Mouse (Mus musculus) limb, embryonic 15.5 days (tissue): ENCODE measurements around the gene Fxyd1. TPM values are rescaled to one million over a fixed set of nuclear protein-coding genes. Genes with fewer than 3 reads are reported as not detected.
A peak's percentile ranks its signal among the peaks of the same experiment; 100 is the strongest.

Experiments used
- ATAC-seq: fragments of 200-750 bp; cut with Nextera tagmentation; 2 replicates; pipeline ENCODE4 v1.8.0; 2017; ENCODE audit warnings: low read depth, moderate TSS enrichment; ENCODE audit not compliant: insufficient number of reproducible peaks, low FRiP score, low TSS enrichment
- H3K27ac ChIP-seq: fragments of 300-500 bp; sonication (generic); 2 replicates; pipeline ENCODE4 v1.5.1; 2015; ENCODE audit warnings: moderate library complexity, mild to moderate bottlenecking, inconsistent platforms
- H3K27me3 ChIP-seq: fragments of 300-500 bp; sonication (generic); 2 replicates; pipeline ENCODE4 v1.6.1; 2015; ENCODE audit warnings: inconsistent platforms
- H3K36me3 ChIP-seq: fragments of 300-500 bp; sonication (generic); 2 replicates; pipeline ENCODE4 v1.6.1; 2015; ENCODE audit warnings: inconsistent platforms
- H3K4me1 ChIP-seq: fragments of 300-500 bp; sonication (generic); 2 replicates; pipeline ENCODE4 v1.6.1; 2015; ENCODE audit warnings: inconsistent platforms
- H3K4me2 ChIP-seq: fragments of 300-500 bp; sonication (generic); 2 replicates; pipeline ENCODE4 v1.6.1; 2015; ENCODE audit warnings: mild to moderate bottlenecking, inconsistent platforms
- H3K4me3 ChIP-seq: fragments of 300-500 bp; sonication (generic); 2 replicates; pipeline ENCODE4 v1.5.1; 2015; ENCODE audit warnings: mild to moderate bottlenecking, inconsistent platforms
- H3K9ac ChIP-seq: fragments of 300-500 bp; sonication (generic); 2 replicates; pipeline ENCODE4 v1.6.1; 2015; ENCODE audit warnings: inconsistent platforms
- H3K9me3 ChIP-seq: fragments of 300-500 bp; sonication (generic); 2 replicates; pipeline ENCODE4 v1.6.1; 2016; ENCODE audit warnings: inconsistent platforms
- WGBS: fragments of 180-500 bp; shearing (Covaris S2); methylation state at CpG from one replicate; pipeline ENCODE4 v1.1.7; 2015; 5-methylcytosine and 5-hydroxymethylcytosine counted together
- polyA plus RNA-seq: library from polyadenylated mRNA; unstranded; fragments of >200 nt; fragmentation: Nextera tagmentation; extraction: Ambion mirVana; gene quantifications from 2 replicates; pipeline ENCODE4 v1.2.1, GENCODE M21; 2015

Gene Fxyd1
- polyA plus RNA-seq: 107 and 155 TPM in 2 replicates

DNA sequence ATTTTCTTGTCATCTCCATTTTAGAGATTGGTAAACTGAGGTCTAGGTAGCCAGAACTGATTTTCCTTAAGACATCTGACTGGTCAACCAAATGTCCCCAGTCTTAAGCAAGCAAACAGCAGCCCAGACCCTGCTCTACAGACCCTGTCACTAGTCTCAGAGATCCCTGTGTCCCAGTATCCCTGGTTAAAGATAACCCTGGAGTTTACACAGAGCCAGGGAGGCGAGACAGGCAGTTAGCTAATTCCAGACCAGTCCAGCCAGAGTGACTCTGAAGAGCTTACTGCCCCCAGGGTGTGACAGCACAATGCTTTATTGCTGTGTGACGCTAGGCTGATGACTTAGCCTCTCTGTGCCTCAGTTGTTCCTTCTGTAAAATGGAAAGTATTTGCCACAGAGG is at the start of gene Fxyd1:
Gene Fxyd1 (minus strand): TSS at position 129 of the 400 bp plus-strand sequence.
- Histone ChIP-seq H3K9me3 (no peaks in the 10 kb centered on the region), H3K27me3 (peaks cover 25% of the 10 kb centered on the region), H3K4me2 (no peak within 1 kb of the TSS), H3K9ac (no peak within 1 kb of the TSS), H3K4me1 (peaks cover 46% of the 10 kb centered on the region), H3K36me3 (no peaks in the 10 kb centered on the region), H3K4me3 (no peak within 1 kb of the TSS), H3K27ac (no peak within 1 kb of the TSS)
- WGBS: 62% methylated on average over 2 of the region's 2 CpGs
- ATAC-seq: no peak

DNA sequence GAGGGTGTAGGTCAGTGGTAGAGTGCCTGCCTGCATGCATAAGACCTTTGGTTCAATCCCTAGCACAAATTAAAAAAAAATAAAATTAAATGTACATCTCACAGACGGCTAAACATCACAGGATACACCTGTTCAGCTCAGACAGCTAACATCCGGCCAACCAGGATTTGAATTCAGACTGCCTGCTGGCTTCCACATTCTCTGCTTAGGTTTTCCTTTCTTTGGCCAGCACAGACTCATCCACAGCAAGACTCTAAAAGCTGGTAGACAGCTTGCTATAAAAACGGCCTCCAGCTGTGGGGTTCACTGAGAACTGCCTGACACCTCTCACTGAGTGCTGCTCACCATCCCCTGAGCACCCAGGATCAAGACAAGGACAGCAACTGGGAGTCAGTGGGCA is 49.2 kb upstream of the Fxyd1 start:
- WGBS: 50% methylated on average over 3 of the region's 3 CpGs
- H3K9me3 ChIP-seq: no peaks in the 10 kb centered on the region
- no peaks in the 10 kb centered on the region for H3K36me3 ChIP-seq

DNA sequence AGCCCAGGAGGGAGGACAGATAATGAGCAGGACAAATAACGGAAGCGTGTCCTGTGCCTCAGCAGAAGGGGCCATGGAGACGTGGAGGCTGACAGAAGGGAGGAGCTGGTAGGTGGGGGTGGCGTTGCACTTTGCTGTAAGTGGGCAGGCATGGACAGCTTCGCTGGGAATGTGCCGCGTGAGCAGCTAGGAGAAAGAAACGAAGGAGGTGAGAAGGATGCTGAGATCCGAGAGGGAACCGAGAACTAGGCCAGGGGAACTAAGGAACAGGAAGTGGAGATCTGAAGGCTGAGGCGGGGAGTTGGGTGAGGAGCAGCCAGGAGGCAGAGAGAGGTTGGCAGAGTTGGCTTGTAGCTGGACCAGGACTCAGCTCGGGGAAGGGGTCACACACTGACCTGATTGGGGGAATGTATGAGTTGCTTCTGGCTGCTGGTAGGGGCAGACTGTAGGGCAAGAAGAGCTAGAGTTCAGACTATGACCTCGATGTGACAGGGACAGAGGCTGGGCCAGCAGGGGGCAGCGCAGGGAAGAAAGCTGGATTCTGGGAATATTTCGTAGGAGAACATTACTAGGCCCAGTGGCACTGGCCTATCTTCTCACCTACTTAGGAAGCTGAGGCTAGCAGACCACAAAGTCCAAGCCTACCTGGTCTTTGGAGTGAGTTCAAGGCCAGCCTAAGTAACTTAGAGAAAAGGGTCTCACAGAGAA is 48.2 kb upstream of the Fxyd1 start:
- no peaks in the 10 kb centered on the region for H3K36me3 ChIP-seq
- no peaks in the 10 kb centered on the region for H3K9me3 ChIP-seq
- no peak overlapping the region for H3K4me3 ChIP-seq
- WGBS: 62% methylated on average over 15 of the region's 15 CpGs
- no peak overlapping the region for H3K9ac ChIP-seq
- no peak overlapping the region for H3K27ac ChIP-seq
- ATAC-seq: no peak
- H3K27me3 ChIP-seq: peaks cover 6% of the 10 kb centered on the region; the same call in 1 of the 2 replicates
- no peak overlapping the region for H3K4me2 ChIP-seq
- no peaks in the 10 kb centered on the region for H3K4me1 ChIP-seq

More for the DNA sequence above, 49.2 kb upstream of the Fxyd1 start:
- H3K27ac ChIP-seq: no peak overlapping the region
- H3K4me2 ChIP-seq: no peak overlapping the region
- H3K4me3 ChIP-seq: no peak overlapping the region
- no peak for ATAC-seq
- peaks cover 6% of the 10 kb centered on the region; the same call in 1 of the 2 replicates for H3K27me3 ChIP-seq
- H3K9ac ChIP-seq: no peak overlapping the region
- no peaks in the 10 kb centered on the region for H3K4me1 ChIP-seq

GRCm38 (mm10) chr7:31100786-31101185 is 43.8 kb upstream of the Fxyd1 start:
- peaks cover 8% of the 10 kb centered on the region; the same call in 1 of the 2 replicates for H3K4me1 ChIP-seq
- no peak overlapping the region for H3K4me3 ChIP-seq
- peaks cover 6% of the 10 kb centered on the region; the same call in 1 of the 2 replicates for H3K27me3 ChIP-seq
- no peak overlapping the region for H3K4me2 ChIP-seq
- H3K36me3 ChIP-seq: no peaks in the 10 kb centered on the region
- no peaks in the 10 kb centered on the region for H3K9me3 ChIP-seq
- H3K9ac ChIP-seq: no peak overlapping the region
- ATAC-seq: no peak
- 80% methylated on average over 14 of the region's 14 CpGs for WGBS
- no peak overlapping the region for H3K27ac ChIP-seq

DNA sequence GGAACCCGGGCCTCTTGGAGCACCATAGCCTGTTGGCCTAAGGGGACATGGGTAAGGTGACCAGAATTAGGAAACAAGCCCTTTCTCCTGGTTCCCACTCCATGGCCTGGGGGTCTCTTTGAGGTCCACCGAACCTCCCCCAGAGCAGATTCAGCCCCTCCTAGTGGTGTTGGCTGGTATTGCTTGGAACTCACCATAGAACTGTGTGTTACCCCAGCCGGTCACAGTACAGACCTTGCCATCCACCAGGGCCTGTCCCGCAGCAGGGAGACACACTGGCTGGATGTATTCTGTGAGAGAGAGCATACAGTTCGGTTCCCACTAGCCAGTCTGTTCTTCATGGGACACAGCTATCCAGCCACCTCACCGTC is 42.6 kb upstream of the Fxyd1 start:
- H3K4me1 ChIP-seq: peaks cover 8% of the 10 kb centered on the region; the same call in 1 of the 2 replicates
- no peak for ATAC-seq
- no peak overlapping the region for H3K4me3 ChIP-seq
- no peak overlapping the region for H3K9ac ChIP-seq
- H3K9me3 ChIP-seq: no peaks in the 10 kb centered on the region
- H3K27ac ChIP-seq: no peak overlapping the region
- H3K36me3 ChIP-seq: no peaks in the 10 kb centered on the region
- H3K27me3 ChIP-seq: peaks cover 6% of the 10 kb centered on the region; the same call in 1 of the 2 replicates
- WGBS: 86% methylated on average over 6 of the region's 6 CpGs
- H3K4me2 ChIP-seq: no peak overlapping the region

- no peaks in the 10 kb centered on the region for H3K36me3 ChIP-seq
- H3K4me3 ChIP-seq: no peak overlapping the region
- ATAC-seq: no peak
- no peak overlapping the region for H3K4me2 ChIP-seq
- H3K9me3 ChIP-seq: no peaks in the 10 kb centered on the region
- peaks cover 6% of the 10 kb centered on the region; the same call in 1 of the 2 replicates for H3K27me3 ChIP-seq
- peaks cover 8% of the 10 kb centered on the region; the same call in 1 of the 2 replicates for H3K4me1 ChIP-seq
- no peak overlapping the region for H3K27ac ChIP-seq
- no peak overlapping the region for H3K9ac ChIP-seq
- 75% methylated on average over 22 of the region's 22 CpGs for WGBS
Observed at GRCm38 (mm10) chr7:31098697-31099611, 42.0 kb upstream of the Fxyd1 start.

DNA sequence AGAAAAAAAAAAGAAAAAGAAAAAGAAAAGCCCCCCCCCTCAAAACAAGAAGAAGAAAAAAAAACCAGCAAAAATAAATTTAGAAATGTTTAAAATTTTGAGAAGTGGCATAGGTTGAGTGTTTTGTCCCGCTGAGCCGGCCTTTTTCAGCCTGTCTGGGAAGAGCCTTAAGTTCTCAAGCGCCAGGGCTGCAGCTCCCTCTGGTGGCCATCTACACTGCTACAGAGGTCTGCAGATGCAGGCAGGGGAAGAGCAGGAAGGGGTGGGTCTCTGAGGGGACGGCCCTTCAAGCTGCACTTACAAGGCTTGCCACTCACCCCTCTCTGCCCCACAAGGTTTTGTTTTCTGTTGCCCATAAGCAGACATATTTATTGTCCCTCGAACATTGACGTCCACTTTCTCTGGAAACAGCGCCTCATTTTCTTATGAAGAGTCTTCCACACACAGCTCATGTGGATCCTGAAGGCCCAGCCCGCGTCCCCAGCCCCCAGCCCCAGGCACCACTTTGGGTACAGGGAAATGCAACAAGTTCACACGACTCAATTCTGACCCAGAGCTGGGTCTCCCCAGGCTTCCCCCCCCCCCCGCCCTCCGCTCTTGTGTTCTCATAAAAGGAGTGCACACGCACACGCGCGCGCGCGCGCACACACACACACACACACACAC is 40.7 kb upstream of the Fxyd1 start:
- no peak overlapping the region for H3K27ac ChIP-seq
- peak overlapping the region; percentile 23 for H3K4me3 ChIP-seq
- H3K36me3 ChIP-seq: no peaks in the 10 kb centered on the region

DNA sequence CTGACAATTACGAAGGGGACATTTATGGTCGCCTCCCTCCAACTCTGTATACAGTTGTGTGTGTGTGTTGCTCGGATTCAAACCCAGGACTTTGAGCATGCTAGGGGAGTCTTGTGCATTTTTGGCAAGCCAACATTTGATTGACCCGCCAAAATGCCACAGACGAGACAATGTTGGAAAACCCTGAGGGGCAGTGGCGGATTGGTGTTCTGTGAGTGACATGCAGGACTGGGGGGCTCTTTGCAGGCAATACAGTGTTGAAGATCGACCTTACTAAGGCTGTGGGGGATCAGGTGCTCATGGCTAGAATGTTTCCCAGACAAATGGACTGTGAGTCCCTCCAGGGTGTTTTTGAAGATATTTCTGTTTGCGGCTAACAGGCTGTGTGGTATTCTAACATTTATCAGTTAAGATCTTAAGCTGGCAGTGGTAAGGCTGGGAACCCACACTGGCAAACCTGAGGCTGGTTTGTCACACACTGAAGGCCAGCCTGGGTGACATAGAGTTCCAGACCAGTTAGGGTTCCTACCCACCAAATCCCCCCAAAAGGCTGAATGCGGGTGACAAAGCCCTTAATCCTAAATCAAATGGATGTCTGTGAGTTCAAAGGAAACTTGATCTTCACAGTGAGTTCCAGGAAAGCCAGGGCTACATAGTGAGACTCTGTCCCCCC is 40.0 kb upstream of the Fxyd1 start:
- H3K4me2 ChIP-seq: no peak overlapping the region
- 67% methylated on average over 9 of the region's 9 CpGs for WGBS
- ATAC-seq: no peak
- H3K4me1 ChIP-seq: peaks cover 8% of the 10 kb centered on the region; the same call in 1 of the 2 replicates
- no peak overlapping the region for H3K27ac ChIP-seq
- no peak overlapping the region for H3K4me3 ChIP-seq
- no peaks in the 10 kb centered on the region for H3K27me3 ChIP-seq
- no peaks in the 10 kb centered on the region for H3K36me3 ChIP-seq
- H3K9me3 ChIP-seq: no peaks in the 10 kb centered on the region
- no peak overlapping the region for H3K9ac ChIP-seq

More for the DNA sequence above, 40.7 kb upstream of the Fxyd1 start:
- Histone ChIP-seq H3K27me3 (no peaks in the 10 kb centered on the region), H3K9me3 (no peaks in the 10 kb centered on the region), H3K4me1 (peaks cover 8% of the 10 kb centered on the region; the same call in 1 of the 2 replicates), H3K9ac (no peak overlapping the region), H3K4me2 (peak overlapping the region; percentile 44)
- 39% methylated on average over 19 of the region's 20 CpGs for WGBS
- ATAC-seq: peak; percentile 86

GRCm38 (mm10) chr7:31094774-31095501 is 37.9 kb upstream of the Fxyd1 start:
- Histone ChIP-seq H3K4me1 (peaks cover 8% of the 10 kb centered on the region; the same call in 1 of the 2 replicates), H3K4me2 (no peak overlapping the region), H3K36me3 (no peaks in the 10 kb centered on the region), H3K27ac (no peak overlapping the region), H3K27me3 (no peaks in the 10 kb centered on the region), H3K9me3 (no peaks in the 10 kb centered on the region), H3K9ac (no peak overlapping the region), H3K4me3 (no peak overlapping the region)
- no peak for ATAC-seq
- WGBS: 23% methylated on average over 12 of the region's 12 CpGs

- H3K4me2 ChIP-seq: no peak overlapping the region
- H3K27me3 ChIP-seq: no peaks in the 10 kb centered on the region
- H3K4me1 ChIP-seq: 0 out of 2 replicates have a peak, but pooled peaks cover 11% of the 10 kb centered on the region
- H3K9ac ChIP-seq: no peak overlapping the region
- H3K4me3 ChIP-seq: no peak overlapping the region
- no peaks in the 10 kb centered on the region for H3K36me3 ChIP-seq
- H3K9me3 ChIP-seq: no peaks in the 10 kb centered on the region
- no peak for ATAC-seq
- no peak overlapping the region for H3K27ac ChIP-seq
- 71% methylated on average over 2 of the region's 2 CpGs for WGBS
Observed at GRCm38 (mm10) chr7:31089721-31090120, 32.7 kb upstream of the Fxyd1 start.
